Mouse (Mus musculus) spleen, adult 2 months (tissue): ENCODE data around the gene Lbhd2. TPM values are rescaled to one million over a fixed set of nuclear protein-coding genes. Genes with fewer than 3 reads are reported as not detected.

Source experiments
- DNase-seq, 2 experiments: peaks; one replicate each; pipeline versions ENCODE4 v3.0.0 to v3.0.0-alpha.2; 2012 to 2021; ENCODE audit warnings: low spot score in 2 of 2, low read depth in 1 of 2
- H3K27ac ChIP-seq: fragments of 200-500 bp; 2 replicates; pipeline ENCODE4 v1.5.1; 2012; ENCODE audit warnings: low read length, inconsistent platforms; ENCODE audit not compliant: insufficient read depth
- H3K27me3 ChIP-seq: fragments of 200-500 bp; 2 replicates; pipeline ENCODE4 v1.6.1; 2012; ENCODE audit warnings: mild to moderate bottlenecking, moderate library complexity, low read length, inconsistent platforms; ENCODE audit not compliant: control insufficient read depth, insufficient read depth
- H3K36me3 ChIP-seq: fragments of 200-500 bp; 2 replicates; pipeline ENCODE4 v1.6.1; 2012; ENCODE audit warnings: mild to moderate bottlenecking, low read length, inconsistent platforms; ENCODE audit not compliant: control insufficient read depth, insufficient read depth
- H3K4me1 ChIP-seq: fragments of 200-500 bp; 2 replicates; pipeline ENCODE4 v1.6.1; 2011; ENCODE audit warnings: inconsistent platforms; ENCODE audit not compliant: control insufficient read depth, insufficient read depth, insufficient read length
- H3K4me3 ChIP-seq: fragments of 200-500 bp; 2 replicates; pipeline ENCODE4 v1.5.1; 2011; ENCODE audit warnings: mild to moderate bottlenecking, inconsistent platforms; ENCODE audit not compliant: insufficient read depth, insufficient read length; ENCODE audit errors: extremely low read depth
- CTCF ChIP-seq: fragments of 200-500 bp; IDR thresholded peaks from 2 replicates; pipeline ENCODE4 v1.5.1; 2011; ENCODE audit warnings: mild to moderate bottlenecking, inconsistent platforms; ENCODE audit not compliant: insufficient read depth, insufficient read length, insufficient replicate concordance; ENCODE audit errors: extremely low read depth
- POLR2A ChIP-seq: fragments of 200-500 bp; IDR thresholded peaks from 2 replicates; pipeline ENCODE4 v1.6.1; 2011; ENCODE audit warnings: low read depth, low read length, inconsistent platforms
- WGBS: fragments of 180-500 bp; shearing (Covaris S2); methylation state at CpG from one replicate; pipeline ENCODE4 v1.1.7; 2018; 5-methylcytosine and 5-hydroxymethylcytosine counted together
- polyA plus RNA-seq: library from polyadenylated mRNA; depleted of rRNA; stranded (reverse); fragments of >200 nt; gene quantifications from 2 replicates; pipeline ENCODE4 v1.2.3, GENCODE M21; 2012; rRNA removed

Lbhd2 gene
- polyA plus RNA-seq = 2.0 and 3.5 TPM in 2 replicates

- H3K4me3 ChIP-seq = no peak within 1 kb of the TSS
- no peaks in the 10 kb centered on the region for H3K4me1 ChIP-seq
- DNase-seq = no peak
- H3K36me3 ChIP-seq = no peaks in the 10 kb centered on the region
- no peak for TF ChIP-seq CTCF
- no peak for TF ChIP-seq POLR2A
- H3K27ac ChIP-seq = no peak within 1 kb of the TSS
- H3K27me3 ChIP-seq = peaks cover 4% of the 10 kb centered on the region; the same call in 1 of the 2 replicates
- 7% methylated on average over 24 of the region's 24 CpGs for whole genome bisulfite sequencing
Measured at GRCm38 (mm10) chr12:111406622-111407021, at the start of gene Lbhd2. Gene Lbhd2 (plus strand): TSS chr12:111406809.

DNA sequence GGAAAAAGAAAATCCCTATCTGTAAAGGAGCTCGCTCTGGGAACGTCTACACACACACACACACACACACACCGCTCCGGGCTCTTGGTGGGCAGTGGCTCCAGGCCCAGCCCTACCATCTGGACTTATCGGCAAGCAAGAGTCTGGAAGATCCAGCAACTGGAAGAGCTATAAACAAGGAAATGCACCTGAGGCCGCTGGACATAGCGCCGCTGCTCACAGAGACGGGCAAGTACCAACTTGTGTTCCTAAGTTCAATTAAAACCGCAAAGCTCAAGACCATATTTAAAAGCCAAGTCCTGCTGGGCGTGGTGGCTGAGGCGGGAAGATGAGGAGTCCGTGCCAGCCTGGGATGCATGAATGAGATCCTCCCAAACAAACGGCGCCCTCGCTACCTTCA is 45.9 kb upstream of the Lbhd2 start:
- 90% methylated on average over 16 of the region's 16 CpGs for WGBS
- no peak overlapping the region for H3K4me3 ChIP-seq
- TF ChIP-seq POLR2A (no peak), CTCF (no peak)
- H3K27me3 ChIP-seq = no peaks in the 10 kb centered on the region
- DNase-seq = no peak
- H3K36me3 ChIP-seq = no peaks in the 10 kb centered on the region
- no peak overlapping the region for H3K27ac ChIP-seq
- H3K4me1 ChIP-seq = 0 out of 2 replicates have a peak, but pooled peaks cover 3% of the 10 kb centered on the region

GRCm38 (mm10) chr12:111361319-111362098 is 45.1 kb upstream of the Lbhd2 start:
- no peak overlapping the region for H3K4me3 ChIP-seq
- H3K27me3 ChIP-seq = no peaks in the 10 kb centered on the region
- H3K27ac ChIP-seq = no peak overlapping the region
- TF ChIP-seq POLR2A = no peak
- no peak for TF ChIP-seq CTCF
- 80% methylated on average over 14 of the region's 14 CpGs for WGBS
- H3K36me3 ChIP-seq = no peaks in the 10 kb centered on the region
- no peak for DNase-seq
- H3K4me1 ChIP-seq = 0 out of 2 replicates have a peak, but pooled peaks cover 3% of the 10 kb centered on the region

GRCm38 (mm10) chr12:111364234-111364633 is 42.4 kb upstream of the Lbhd2 start:
- TF ChIP-seq CTCF = no peak
- no peak for TF ChIP-seq POLR2A
- 92% methylated on average over 3 of the region's 3 CpGs for WGBS
- Histone ChIP-seq H3K27ac (no peak overlapping the region), H3K4me1 (peaks cover 5% of the 10 kb centered on the region; the same call in 1 of the 2 replicates), H3K36me3 (no peaks in the 10 kb centered on the region), H3K4me3 (no peak overlapping the region), H3K27me3 (no peaks in the 10 kb centered on the region)
- DNase-seq = no peak

GRCm38 (mm10) chr12:111367065-111367464 is 39.5 kb upstream of the Lbhd2 start:
- Histone ChIP-seq H3K27ac (no peak overlapping the region), H3K4me1 (peaks cover 5% of the 10 kb centered on the region; the same call in 1 of the 2 replicates), H3K4me3 (no peak overlapping the region), H3K36me3 (no peaks in the 10 kb centered on the region), H3K27me3 (no peaks in the 10 kb centered on the region)
- no peak for DNase-seq
- TF ChIP-seq CTCF (no peak), POLR2A (no peak)
- WGBS = 80% methylated on average over 7 of the region's 7 CpGs

- WGBS = 59% methylated on average over 4 of the region's 4 CpGs
- TF ChIP-seq POLR2A (no peak), CTCF (no peak)
- Histone ChIP-seq H3K27ac (no peak overlapping the region), H3K27me3 (no peaks in the 10 kb centered on the region), H3K4me1 (peaks cover 3% of the 10 kb centered on the region; the same call in 1 of the 2 replicates), H3K4me3 (no peak overlapping the region), H3K36me3 (no peaks in the 10 kb centered on the region)
- DNase-seq = no peak
Measured at GRCm38 (mm10) chr12:111370249-111370648, 36.4 kb upstream of the Lbhd2 start.

DNA sequence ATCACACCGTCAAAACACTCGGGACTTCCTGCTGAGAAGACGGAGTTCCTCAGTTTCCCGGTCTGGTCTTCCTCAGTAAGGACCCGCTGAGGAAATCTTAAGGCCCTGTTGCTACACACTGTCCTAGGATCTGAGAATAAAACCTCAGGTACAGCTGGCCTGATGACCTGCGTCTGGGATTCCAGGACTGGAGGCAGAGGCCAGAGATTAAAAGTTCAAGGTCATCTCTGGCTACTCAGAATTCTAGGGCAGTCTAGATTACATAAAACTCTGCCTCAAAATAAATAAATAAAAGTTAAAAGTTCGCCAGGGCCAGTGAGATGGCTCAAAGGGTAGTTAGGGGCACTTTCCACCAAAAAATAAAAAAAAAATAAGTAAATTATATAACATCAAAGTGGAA is 34.7 kb upstream of the Lbhd2 start:
- Histone ChIP-seq H3K4me3 (no peak overlapping the region), H3K27ac (no peak overlapping the region), H3K4me1 (peaks cover 4% of the 10 kb centered on the region), H3K27me3 (peaks cover 2% of the 10 kb centered on the region; the same call in 1 of the 2 replicates), H3K36me3 (no peaks in the 10 kb centered on the region)
- WGBS = 79% methylated on average over 7 of the region's 7 CpGs
- DNase-seq = no peak
- no peak for TF ChIP-seq CTCF
- no peak for TF ChIP-seq POLR2A
